Mouse (Mus musculus) kidney, embryonic 14.5 days (tissue): ENCODE results near the gene Tmigd3. TPM values are rescaled to one million over a fixed set of nuclear protein-coding genes. Genes with fewer than 3 reads are reported as not detected.

Source experiments
- ATAC-seq: fragments of 200-750 bp; cut with Nextera tagmentation; 2 replicates; pipeline ENCODE4 v1.8.0; 2017; ENCODE audit warnings: moderate number of reproducible peaks, mild to moderate bottlenecking, moderate TSS enrichment, moderate library complexity; ENCODE audit not compliant: low FRiP score, low TSS enrichment
- H3K27ac ChIP-seq: fragments of 300-500 bp; sonication (generic); 2 replicates; pipeline ENCODE4 v1.5.1; 2014; ENCODE audit warnings: low read depth, mild to moderate bottlenecking, low read length, moderate library complexity, mixed read lengths
- H3K27me3 ChIP-seq: fragments of 300-500 bp; sonication (generic); 2 replicates; pipeline ENCODE4 v1.6.1; 2014; ENCODE audit warnings: mild to moderate bottlenecking, low read length; ENCODE audit not compliant: control insufficient read depth, insufficient read depth
- H3K36me3 ChIP-seq: fragments of 300-500 bp; sonication (generic); 2 replicates; pipeline ENCODE4 v1.6.1; 2014; ENCODE audit warnings: low read length, mixed read lengths; ENCODE audit not compliant: control insufficient read depth, insufficient read depth
- H3K4me1 ChIP-seq: fragments of 300-500 bp; sonication (generic); 2 replicates; pipeline ENCODE4 v1.6.1; 2014; ENCODE audit warnings: low read length, mixed read lengths; ENCODE audit not compliant: control insufficient read depth, insufficient read depth
- H3K4me2 ChIP-seq: fragments of 300-500 bp; sonication (generic); replicated peaks from 2 replicates; pipeline ENCODE4 v1.6.1; 2014; ENCODE audit warnings: low read depth, mild to moderate bottlenecking, low read length
- H3K4me3 ChIP-seq: fragments of 300-500 bp; sonication (generic); 2 replicates; pipeline ENCODE4 v1.5.1; 2014; ENCODE audit warnings: mild to moderate bottlenecking, low read length
- H3K9ac ChIP-seq: fragments of 300-500 bp; sonication (generic); 2 replicates; pipeline ENCODE4 v1.6.1; 2014; ENCODE audit warnings: low read depth, mild to moderate bottlenecking, low read length, moderate library complexity
- H3K9me3 ChIP-seq: fragments of 300-500 bp; sonication (generic); 2 replicates; pipeline ENCODE4 v1.6.1; 2016; ENCODE audit warnings: low read length; ENCODE audit not compliant: control insufficient read depth
- WGBS: fragments of 180-500 bp; shearing (Covaris S2); extraction: QIAGEN DNeasy Blood & Tissue Kit; methylation state at CpG from one replicate; pipeline ENCODE4 v1.1.7; 2014; 5-methylcytosine and 5-hydroxymethylcytosine counted together
- polyA plus RNA-seq: library from polyadenylated mRNA; unstranded; fragments of >200 nt; fragmentation: Nextera tagmentation; extraction: Ambion mirVana; gene quantifications from 2 replicates; pipeline ENCODE4 v1.2.1, GENCODE M21; 2014

Gene Tmigd3
- polyA plus RNA-seq = 0.53 TPM in 1 of 2 replicates, not detected in the other

DNA sequence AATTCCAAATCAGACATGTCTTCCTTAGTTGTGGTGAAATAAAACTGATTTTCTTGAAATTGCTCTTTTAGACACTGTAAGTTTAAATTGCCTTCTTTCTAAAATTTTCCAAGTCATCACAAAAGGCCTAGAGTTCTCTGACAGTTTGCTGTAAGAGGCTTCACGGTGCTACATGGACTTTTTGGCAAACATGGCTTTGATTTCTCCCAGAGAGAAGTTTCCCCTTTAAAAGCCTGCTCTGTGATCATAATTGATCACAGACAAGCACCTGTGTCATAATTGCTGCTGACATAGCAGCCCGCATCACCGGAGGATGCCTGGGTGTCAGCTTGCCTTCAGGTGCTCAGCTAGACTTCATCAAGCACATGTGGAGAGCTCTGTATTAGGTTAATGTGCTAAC lies at the start of gene Tmigd3, which contains the start of gene Adora3:
Tmigd3 (plus strand) TSS at position 346 of the 400 bp plus-strand sequence.
Adora3 (plus strand) TSS at position 301 of the 400 bp plus-strand sequence.
- Histone ChIP-seq H3K27ac (no peak within 1 kb of the TSS), H3K4me2 (no peak within 1 kb of the TSS), H3K9ac (no peak within 1 kb of the TSS), H3K4me3 (no peak within 1 kb of the TSS), H3K36me3 (no peaks in the 10 kb centered on the region), H3K27me3 (no peaks in the 10 kb centered on the region), H3K4me1 (peaks cover 7% of the 10 kb centered on the region; the same call in 1 of the 2 replicates), H3K9me3 (no peaks in the 10 kb centered on the region)
- no peak for ATAC-seq
- WGBS = 88% methylated on average over 3 of the region's 3 CpGs

DNA sequence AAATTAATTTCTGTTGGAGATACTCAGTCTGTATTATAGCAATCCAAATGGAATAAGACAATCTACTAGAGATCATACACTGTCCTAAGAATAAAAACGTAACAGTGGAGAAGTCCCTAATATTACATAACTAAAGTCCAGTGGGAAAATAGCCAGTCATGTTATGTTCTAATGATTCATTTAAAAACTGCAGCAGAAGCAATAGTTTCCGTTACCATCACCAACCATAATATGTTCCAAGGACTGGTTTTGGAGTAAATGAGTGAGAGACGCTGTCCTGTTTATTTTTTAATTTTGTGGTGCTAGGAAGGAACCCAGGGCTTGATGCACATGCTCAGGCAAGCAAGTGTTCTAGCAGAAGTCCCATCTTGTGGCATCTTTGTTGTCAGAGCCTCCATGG lies 49.2 kb upstream of the Tmigd3 start:
- H3K9ac ChIP-seq = no peak overlapping the region
- H3K4me2 ChIP-seq = no peak overlapping the region
- no peaks in the 10 kb centered on the region for H3K9me3 ChIP-seq
- 92% methylated on average over 3 of the region's 3 CpGs for WGBS
- no peaks in the 10 kb centered on the region; the same call in 1 of the 2 replicates for H3K4me1 ChIP-seq
- no peak overlapping the region for H3K4me3 ChIP-seq
- ATAC-seq = no peak
- no peaks in the 10 kb centered on the region for H3K36me3 ChIP-seq
- H3K27me3 ChIP-seq = no peaks in the 10 kb centered on the region
- no peak overlapping the region for H3K27ac ChIP-seq

DNA sequence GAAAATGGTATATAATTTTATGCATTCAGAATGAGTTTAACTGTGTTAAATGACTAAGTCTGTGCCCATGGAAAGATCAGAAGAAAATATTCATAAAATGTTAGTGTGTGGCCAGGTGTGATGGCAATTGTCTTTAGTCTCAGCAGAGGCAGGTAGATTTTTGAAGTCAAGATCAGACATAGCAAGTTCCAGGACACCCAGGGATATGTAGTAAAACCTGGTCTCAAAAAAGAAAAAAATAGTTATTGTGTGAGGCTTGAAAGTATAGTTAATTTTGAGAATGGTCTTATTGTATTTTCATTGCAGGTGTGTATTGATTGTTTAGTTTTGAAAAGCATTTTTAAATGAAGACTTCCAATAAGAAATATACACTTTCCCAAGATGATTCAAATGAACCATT lies 47.1 kb upstream of the Tmigd3 start:
- Histone ChIP-seq H3K27me3 (no peaks in the 10 kb centered on the region), H3K4me1 (no peaks in the 10 kb centered on the region; the same call in 1 of the 2 replicates), H3K4me3 (no peak overlapping the region), H3K27ac (no peak overlapping the region), H3K9me3 (no peaks in the 10 kb centered on the region), H3K4me2 (no peak overlapping the region), H3K36me3 (no peaks in the 10 kb centered on the region), H3K9ac (no peak overlapping the region)
- no peak for ATAC-seq

DNA sequence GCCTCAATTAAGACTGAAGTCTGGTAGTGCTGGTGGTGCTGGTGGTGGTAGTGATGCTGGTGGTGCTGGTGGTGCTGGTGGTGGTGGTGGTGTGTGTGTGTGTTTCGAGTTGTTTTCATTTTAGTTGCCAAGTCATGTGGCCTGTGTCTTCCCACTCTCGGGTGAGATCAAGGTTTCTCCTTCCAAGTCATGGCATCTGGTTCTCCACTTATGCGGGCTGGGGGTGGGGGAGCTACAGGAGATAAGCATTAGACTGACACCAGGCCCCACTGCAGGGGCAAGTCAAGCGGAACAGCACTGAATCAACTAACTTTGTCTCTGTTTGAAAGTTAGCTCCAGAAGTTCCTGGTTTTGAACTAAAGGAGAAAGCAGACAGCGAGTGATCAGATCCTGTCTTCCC lies 46.6 kb upstream of the Tmigd3 start:
- Histone ChIP-seq H3K36me3 (no peaks in the 10 kb centered on the region), H3K9me3 (no peaks in the 10 kb centered on the region), H3K27ac (no peak overlapping the region), H3K4me3 (no peak overlapping the region), H3K4me2 (no peak overlapping the region), H3K4me1 (no peaks in the 10 kb centered on the region; the same call in 1 of the 2 replicates), H3K27me3 (no peaks in the 10 kb centered on the region), H3K9ac (no peak overlapping the region)
- ATAC-seq = no peak
- 39% methylated on average over 5 of the region's 5 CpGs for WGBS

DNA sequence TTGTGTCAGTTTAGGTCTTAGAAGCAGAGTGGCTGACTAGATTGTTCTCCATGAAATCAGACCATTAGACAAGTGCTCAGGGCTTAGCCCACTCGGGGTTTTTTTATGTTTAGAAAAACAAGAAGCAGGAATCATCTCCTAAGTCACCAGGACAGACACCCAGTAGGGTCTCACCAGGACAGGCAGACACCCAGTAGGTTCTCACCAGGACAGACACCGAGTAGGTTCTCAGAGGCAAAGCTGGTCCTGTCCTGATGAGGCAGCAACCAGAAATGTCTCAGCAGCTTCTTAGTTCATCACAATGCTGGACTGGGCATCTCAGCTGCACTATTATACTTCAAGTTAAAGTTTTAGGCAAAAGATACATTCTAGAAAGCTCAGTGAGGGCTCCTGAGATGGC lies 46.0 kb upstream of the Tmigd3 start:
- WGBS = 46% methylated on average over 2 of the region's 2 CpGs
- Histone ChIP-seq H3K4me1 (no peaks in the 10 kb centered on the region; the same call in 1 of the 2 replicates), H3K27me3 (no peaks in the 10 kb centered on the region), H3K27ac (no peak overlapping the region), H3K4me3 (no peak overlapping the region), H3K9ac (no peak overlapping the region), H3K36me3 (no peaks in the 10 kb centered on the region), H3K9me3 (no peaks in the 10 kb centered on the region), H3K4me2 (no peak overlapping the region)
- no peak for ATAC-seq

DNA sequence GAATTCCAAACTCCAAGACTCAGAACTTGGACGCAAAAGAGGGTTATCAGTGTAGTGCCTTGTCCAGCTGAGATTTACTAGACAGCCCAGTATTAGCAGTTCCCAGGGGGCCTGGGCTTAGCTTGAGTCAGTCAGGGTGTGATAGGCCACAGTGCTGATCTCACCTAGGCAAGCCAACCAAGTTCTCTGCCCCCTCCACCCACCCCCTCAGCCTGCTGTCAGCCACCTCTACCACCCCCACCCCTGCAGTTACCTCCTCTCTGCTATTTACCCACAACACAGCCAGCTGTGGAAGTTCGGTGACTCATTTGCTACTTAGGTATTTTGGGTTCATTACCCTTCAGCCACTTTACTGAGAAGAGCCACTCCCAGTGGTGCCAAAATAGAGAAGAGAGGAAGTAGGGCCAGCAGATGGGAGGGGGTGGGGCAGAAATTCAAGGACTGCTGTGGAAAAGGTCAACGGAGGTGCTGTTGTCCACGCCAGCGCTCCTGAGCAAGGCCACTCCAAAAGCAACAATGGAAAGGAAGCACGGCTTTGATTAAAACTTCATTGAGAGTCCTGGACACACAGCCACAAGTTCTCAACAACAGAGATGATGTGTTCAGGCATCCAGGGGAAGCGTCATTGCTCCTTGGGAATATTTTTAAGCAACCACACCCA lies 45.1 kb upstream of the Tmigd3 start:
- H3K9me3 ChIP-seq = no peaks in the 10 kb centered on the region
- ATAC-seq = peak; percentile 66; the same call in 1 of the 2 replicates
- no peak overlapping the region for H3K4me3 ChIP-seq
- no peaks in the 10 kb centered on the region for H3K36me3 ChIP-seq
- no peak overlapping the region for H3K4me2 ChIP-seq
- no peak overlapping the region for H3K27ac ChIP-seq
- WGBS = 38% methylated on average over 7 of the region's 7 CpGs
- no peaks in the 10 kb centered on the region; the same call in 1 of the 2 replicates for H3K4me1 ChIP-seq
- no peak overlapping the region for H3K9ac ChIP-seq
- no peaks in the 10 kb centered on the region for H3K27me3 ChIP-seq

DNA sequence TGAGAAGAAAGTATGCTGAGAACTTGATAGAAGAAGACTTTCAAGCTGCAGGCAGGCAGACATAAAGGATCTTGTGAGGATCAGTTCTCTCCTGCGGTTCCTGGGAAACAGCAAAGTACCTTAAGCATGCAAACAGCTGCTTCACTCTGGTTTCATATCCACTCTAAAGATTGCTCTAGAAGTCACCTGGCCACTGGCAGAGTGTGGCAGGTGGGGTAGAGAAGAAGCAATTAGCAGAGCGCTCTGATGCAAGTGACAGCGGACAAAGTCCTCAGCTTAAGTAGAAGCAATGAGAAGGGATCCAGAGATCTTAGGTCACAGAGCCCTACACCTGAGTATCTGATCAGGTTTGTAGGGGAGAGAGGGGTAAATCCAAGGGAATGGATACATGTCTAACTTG lies 39.1 kb upstream of the Tmigd3 start:
- Histone ChIP-seq H3K36me3 (no peaks in the 10 kb centered on the region), H3K9ac (no peak overlapping the region), H3K4me2 (no peak overlapping the region), H3K9me3 (no peaks in the 10 kb centered on the region), H3K27ac (no peak overlapping the region), H3K4me1 (no peaks in the 10 kb centered on the region), H3K4me3 (no peak overlapping the region), H3K27me3 (no peaks in the 10 kb centered on the region)
- ATAC-seq = no peak
- WGBS = 90% methylated on average over 3 of the region's 3 CpGs

DNA sequence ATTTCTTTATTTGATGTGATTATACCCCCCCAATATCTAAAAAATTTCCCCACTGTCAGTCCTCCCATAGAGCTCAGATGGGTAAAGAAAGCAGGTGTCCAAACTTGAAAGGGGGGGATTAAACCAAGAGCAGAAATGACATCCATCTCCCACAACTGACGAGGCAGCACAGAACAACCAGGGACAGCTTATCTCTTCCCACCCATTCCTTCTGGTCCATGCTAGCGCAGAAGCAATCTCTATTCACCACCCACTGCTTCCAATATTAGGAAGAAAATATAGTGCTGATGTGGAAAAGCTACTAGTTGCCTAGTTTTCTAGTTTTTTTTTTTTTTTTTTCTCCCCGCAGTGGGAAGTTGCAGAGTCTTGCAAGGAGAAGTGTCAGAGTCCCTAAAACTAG lies 34.8 kb upstream of the Tmigd3 start:
- no peak overlapping the region for H3K27ac ChIP-seq
- no peaks in the 10 kb centered on the region for H3K36me3 ChIP-seq
- H3K4me2 ChIP-seq = no peak overlapping the region
- no peaks in the 10 kb centered on the region for H3K4me1 ChIP-seq
- no peak for ATAC-seq
- no peaks in the 10 kb centered on the region for H3K9me3 ChIP-seq
- H3K9ac ChIP-seq = no peak overlapping the region
- 87% methylated on average over 3 of the region's 3 CpGs for WGBS
- no peak overlapping the region for H3K4me3 ChIP-seq
- no peaks in the 10 kb centered on the region for H3K27me3 ChIP-seq

DNA sequence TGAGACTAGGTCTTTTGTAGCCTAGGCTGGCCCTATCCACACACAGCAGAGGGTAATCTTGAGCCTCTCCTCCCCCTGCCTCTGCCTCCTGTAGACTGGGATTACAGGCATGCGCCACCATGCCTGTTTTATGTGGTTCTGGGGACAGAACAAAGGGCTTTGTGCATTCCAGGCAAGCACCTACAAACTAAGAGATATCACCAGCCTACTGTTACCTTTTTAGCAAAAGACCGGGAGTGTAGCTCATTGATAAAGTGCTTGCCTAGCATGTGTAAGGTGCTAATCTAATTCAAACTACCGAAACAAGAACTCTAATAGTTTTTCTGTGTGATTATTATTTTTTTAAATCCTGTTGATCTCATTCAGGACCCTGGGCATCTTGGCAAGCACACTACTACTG lies 33.8 kb upstream of the Tmigd3 start:
- Histone ChIP-seq H3K9ac (no peak overlapping the region), H3K36me3 (no peaks in the 10 kb centered on the region), H3K9me3 (no peaks in the 10 kb centered on the region), H3K4me1 (no peaks in the 10 kb centered on the region), H3K4me2 (no peak overlapping the region), H3K4me3 (no peak overlapping the region), H3K27ac (no peak overlapping the region), H3K27me3 (no peaks in the 10 kb centered on the region)
- no peak for ATAC-seq
- WGBS = 88% methylated on average over 3 of the region's 3 CpGs
